Mouse (Mus musculus) heart, embryonic 11.5 days (tissue): Measurements from ENCODE around the gene Gm49355. TPM values are rescaled to one million over a fixed set of nuclear protein-coding genes. Genes with fewer than 3 reads are reported as not detected.
A peak's percentile ranks its signal among the peaks of the same experiment; 100 is the strongest.

Source experiments
- ATAC-seq: fragments of 200-750 bp; cut with Nextera tagmentation; replicated peaks from 2 replicates; pipeline ENCODE4 v1.8.0; 2017; ENCODE audit warnings: moderate library complexity; ENCODE audit not compliant: insufficient number of reproducible peaks, low FRiP score, low TSS enrichment
- H3K27ac ChIP-seq: fragments of 300-500 bp; sonication (generic); 2 replicates; pipeline ENCODE4 v1.5.1; 2014; ENCODE audit warnings: mild to moderate bottlenecking, low read depth, low read length
- H3K27me3 ChIP-seq: fragments of 300-500 bp; sonication (generic); 2 replicates; pipeline ENCODE4 v1.6.1; 2014; ENCODE audit warnings: mild to moderate bottlenecking, low read length, mixed read lengths; ENCODE audit not compliant: control insufficient read depth, insufficient read depth
- H3K36me3 ChIP-seq: fragments of 300-500 bp; sonication (generic); 2 replicates; pipeline ENCODE4 v1.6.1; 2014; ENCODE audit warnings: mild to moderate bottlenecking, low read length, moderate library complexity, mixed read lengths; ENCODE audit not compliant: control insufficient read depth, insufficient read depth
- H3K4me1 ChIP-seq: fragments of 300-500 bp; sonication (generic); 2 replicates; pipeline ENCODE4 v1.6.1; 2014; ENCODE audit warnings: low read length; ENCODE audit not compliant: control insufficient read depth, insufficient read depth
- H3K4me2 ChIP-seq: fragments of 300-500 bp; sonication (generic); 2 replicates; pipeline ENCODE4 v1.6.1; 2014; ENCODE audit warnings: mild to moderate bottlenecking, moderate library complexity
- H3K4me3 ChIP-seq: fragments of 300-500 bp; sonication (generic); 2 replicates; pipeline ENCODE4 v1.5.1; 2014; ENCODE audit warnings: low read depth, low read length
- H3K9ac ChIP-seq: fragments of 300-500 bp; sonication (generic); 2 replicates; pipeline ENCODE4 v1.6.1; 2014; ENCODE audit warnings: mild to moderate bottlenecking, low read depth, low read length, moderate library complexity
- H3K9me3 ChIP-seq: fragments of 300-500 bp; sonication (generic); replicated peaks from 2 replicates; pipeline ENCODE4 v1.6.1; 2016; ENCODE audit warnings: low read length; ENCODE audit not compliant: control insufficient read depth
- WGBS: fragments of 180-500 bp; shearing (Covaris S2); extraction: QIAGEN DNeasy Blood & Tissue Kit; methylation state at CpG from one replicate; pipeline ENCODE4 v1.1.7; 2014; ENCODE audit not compliant: insufficient replicate concordance; 5-methylcytosine and 5-hydroxymethylcytosine counted together
- polyA plus RNA-seq: library from polyadenylated mRNA; unstranded; fragments of >200 nt; fragmentation: Nextera tagmentation; extraction: Ambion mirVana; gene quantifications from 2 replicates; pipeline ENCODE4 v1.2.1, GENCODE M21; 2014

The Gm49355 gene
- polyA plus RNA-seq, 1 experiment from 2014 or later: 0.07 TPM

- H3K36me3 ChIP-seq: no peaks in the 10 kb centered on the region
- no peaks in the 10 kb centered on the region for H3K9me3 ChIP-seq
- H3K4me2 ChIP-seq: peak overlapping the region; percentile 61
- WGBS: under 1% methylated on average over 50 of the region's 50 CpGs
- peak overlapping the region; percentile 33 for H3K4me3 ChIP-seq
- no peak overlapping the region for H3K27ac ChIP-seq
- peaks cover 99% of the 10 kb centered on the region for H3K27me3 ChIP-seq
- peaks cover 12% of the 10 kb centered on the region; the same call in 1 of the 2 replicates for H3K4me1 ChIP-seq
- no peak for ATAC-seq
- no peak overlapping the region for H3K9ac ChIP-seq
Observed at GRCm38 (mm10) chr14:12346011-12346864, 62.5 kb downstream of the Gm49355 start.

DNA sequence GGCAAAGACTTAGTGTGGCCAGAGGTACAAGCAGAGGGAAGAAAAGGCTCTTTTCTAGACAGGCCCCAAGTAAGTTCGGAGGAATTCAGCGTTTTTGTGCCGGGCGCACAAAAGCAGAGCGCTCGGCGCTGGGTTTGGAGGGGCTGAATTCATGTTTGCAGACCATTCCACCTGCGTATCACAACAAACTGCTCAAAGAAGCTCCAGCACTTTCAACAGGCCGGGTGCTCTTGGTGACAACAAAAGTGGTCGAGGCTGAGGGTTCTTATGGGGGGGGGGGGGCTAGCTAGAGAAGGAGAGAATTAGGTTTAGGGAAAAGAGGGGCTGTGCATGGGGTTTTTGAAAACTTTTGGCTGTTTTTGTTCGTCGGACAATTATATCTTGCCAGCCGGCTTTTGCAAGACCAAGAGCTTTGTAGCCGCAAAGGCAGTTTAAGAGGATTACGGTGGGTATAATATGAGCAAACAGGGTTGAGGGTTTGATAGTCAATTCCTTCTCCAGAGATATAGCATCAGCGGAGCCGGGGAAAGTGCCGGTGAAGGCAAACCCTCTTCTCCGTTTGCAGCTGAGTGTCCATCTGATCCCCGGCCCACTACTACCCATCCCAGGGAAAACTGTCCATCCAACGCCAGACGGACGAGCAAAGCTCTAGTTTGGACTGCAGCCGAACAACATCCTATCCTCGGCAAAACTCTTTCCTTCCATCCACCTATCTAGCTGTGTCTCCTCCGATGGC is 63.3 kb downstream of the Gm49355 start:
- H3K4me1 ChIP-seq: peaks cover 9% of the 10 kb centered on the region; the same call in 1 of the 2 replicates
- no peaks in the 10 kb centered on the region for H3K36me3 ChIP-seq
- peak overlapping the region; percentile 61 for H3K4me2 ChIP-seq
- H3K9me3 ChIP-seq: no peaks in the 10 kb centered on the region
- peaks cover 97% of the 10 kb centered on the region for H3K27me3 ChIP-seq
- H3K9ac ChIP-seq: no peak overlapping the region
- no peak for ATAC-seq
- peak overlapping the region; percentile 33 for H3K4me3 ChIP-seq
- 2% methylated on average over 26 of the region's 26 CpGs for WGBS
- H3K27ac ChIP-seq: no peak overlapping the region

DNA sequence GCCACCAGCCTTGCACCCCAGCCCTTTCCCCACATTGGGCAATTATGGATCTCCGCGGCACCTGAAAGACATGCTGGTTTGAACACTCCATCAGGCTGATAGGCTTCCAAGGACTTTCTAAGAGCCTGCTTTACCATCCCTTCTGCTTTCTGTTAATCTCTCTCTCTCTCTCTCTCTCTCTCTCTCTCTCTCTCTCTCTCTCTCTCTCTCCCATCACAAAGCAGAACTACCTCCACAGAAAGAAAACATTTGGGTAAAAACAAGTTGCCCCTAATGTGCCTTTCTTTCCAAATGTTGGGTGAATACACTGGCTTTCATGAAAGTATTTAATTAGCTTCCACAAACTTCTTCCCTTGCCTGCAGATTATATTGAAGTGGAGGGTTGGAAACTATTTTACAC is 64.3 kb downstream of the Gm49355 start, which contains the start of gene Fezf2:
TSS of gene Fezf2 (minus strand) at position 101 of the 400 bp plus-strand sequence.
- Histone ChIP-seq H3K9ac (no peak within 1 kb of the TSS), H3K27me3 (peaks cover 93% of the 10 kb centered on the region), H3K27ac (no peak within 1 kb of the TSS), H3K9me3 (no peaks in the 10 kb centered on the region), H3K4me1 (peaks cover 9% of the 10 kb centered on the region; the same call in 1 of the 2 replicates), H3K36me3 (no peaks in the 10 kb centered on the region), H3K4me2 (no peak within 1 kb of the TSS), H3K4me3 (no peak within 1 kb of the TSS)
- 2% methylated on average over 2 of the region's 2 CpGs for WGBS
- no peak for ATAC-seq

DNA sequence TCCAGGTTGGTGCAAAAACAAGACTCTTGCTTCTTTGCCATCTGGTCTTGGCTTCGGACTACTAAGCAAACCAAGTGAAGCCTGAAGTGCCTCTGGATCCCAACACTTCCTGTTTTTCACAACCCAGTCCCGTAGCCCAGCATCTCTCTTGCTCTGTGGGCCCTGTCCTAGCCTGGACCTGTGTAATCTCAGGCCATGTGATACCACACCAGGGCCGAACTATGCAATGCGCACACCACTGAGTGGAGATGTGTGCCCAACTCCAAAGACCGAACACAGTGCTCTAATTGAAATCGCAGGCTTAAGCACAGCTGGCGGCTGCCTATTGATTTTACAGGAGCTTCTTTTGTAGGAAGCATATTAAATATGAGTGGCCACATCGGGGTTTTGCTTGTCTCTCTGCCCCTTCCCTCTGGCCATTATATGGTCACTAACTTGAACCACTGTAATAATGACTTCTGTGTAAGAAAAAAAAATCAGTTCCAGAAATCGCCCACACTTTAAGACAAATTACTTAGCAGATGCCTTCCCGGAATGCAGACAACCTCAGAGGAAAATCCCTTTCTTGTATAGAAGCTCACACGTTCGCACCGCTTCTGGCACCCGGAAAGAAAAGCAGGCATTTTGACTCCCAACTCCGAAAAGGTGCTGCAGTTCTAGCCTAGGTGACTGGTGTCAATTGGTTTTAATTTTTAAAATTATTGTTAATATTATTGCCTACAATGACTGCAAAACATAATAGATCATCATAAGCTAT is 65.7 kb downstream of the Gm49355 start:
- no peaks in the 10 kb centered on the region for H3K9me3 ChIP-seq
- 7% methylated on average over 15 of the region's 15 CpGs for WGBS
- H3K4me2 ChIP-seq: no peak overlapping the region
- no peaks in the 10 kb centered on the region for H3K36me3 ChIP-seq
- H3K27me3 ChIP-seq: peaks cover 91% of the 10 kb centered on the region
- H3K27ac ChIP-seq: no peak overlapping the region
- no peak for ATAC-seq
- peaks cover 9% of the 10 kb centered on the region; the same call in 1 of the 2 replicates for H3K4me1 ChIP-seq
- no peak overlapping the region for H3K9ac ChIP-seq
- no peak overlapping the region for H3K4me3 ChIP-seq

GRCm38 (mm10) chr14:12350271-12350916 is 66.6 kb downstream of the Gm49355 start:
- Histone ChIP-seq H3K9ac (no peak overlapping the region), H3K27me3 (peaks cover 86% of the 10 kb centered on the region), H3K4me2 (no peak overlapping the region), H3K4me3 (no peak overlapping the region), H3K4me1 (0 out of 2 replicates have a peak, but pooled peaks cover 5% of the 10 kb centered on the region), H3K9me3 (no peaks in the 10 kb centered on the region), H3K36me3 (no peaks in the 10 kb centered on the region), H3K27ac (no peak overlapping the region)
- no peak for ATAC-seq
- WGBS: 7% methylated on average over 16 of the region's 16 CpGs

Other genes with a start within 250 kb of the Gm49355 start
- gene 3830406C13Rik, start 197 bp downstream of the Gm49355 start, polyA plus RNA-seq: 25.0 and 25.4 TPM in 2 replicates
- gene Fezf2, start 64.2 kb downstream of the Gm49355 start, polyA plus RNA-seq: 0.14 TPM in 1 of 2 replicates, not detected in the other